Mouse (Mus musculus): ENCODE results near the gene Arhgap25. TPM values are rescaled to one million over a fixed set of nuclear protein-coding genes. Genes with fewer than 3 reads are reported as not detected.

Gene Arhgap25
- polyA plus RNA-seq, 1 experiment from 2014 or later, result 6.4 TPM

DNA sequence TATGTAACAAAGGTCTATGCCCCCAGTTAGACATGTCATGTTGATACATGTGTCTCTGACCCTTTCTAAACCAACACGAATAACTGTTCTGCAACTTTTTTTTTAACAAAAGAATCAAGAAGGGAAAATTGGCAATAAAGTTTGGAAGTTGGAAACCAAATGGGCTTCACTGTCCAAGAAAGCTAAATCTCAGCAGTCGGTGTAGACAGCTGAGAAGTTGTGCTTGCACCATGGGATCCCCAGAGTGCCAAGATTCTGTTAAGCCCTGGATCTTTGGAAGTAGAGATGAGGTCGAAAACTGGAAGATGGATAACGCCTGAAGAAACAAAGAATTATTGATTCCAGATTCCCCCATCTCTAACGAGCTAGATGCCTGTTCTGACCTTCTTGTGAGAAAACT is 32.1 kb upstream of the Arhgap25 start:
- H3K4me2 ChIP-seq (ENCODE audit: low read depth, low read length), result no peak overlapping the region
- no peaks in the 10 kb centered on the region for H3K9me3 ChIP-seq (replicated peaks; ENCODE audit: control insufficient read depth, low read length)
- no peak overlapping the region for H3K9ac ChIP-seq (ENCODE audit: low read length)
- no peak overlapping the region for H3K4me3 ChIP-seq (replicated peaks; ENCODE audit: low read length)
- 53% methylated on average over 5 of the region's 5 CpGs for WGBS
- H3K4me1 ChIP-seq (ENCODE audit: control insufficient read depth, insufficient read depth, low read length), result peaks cover 7% of the 10 kb centered on the region; the same call in 1 of the 2 replicates
- H3K36me3 ChIP-seq (ENCODE audit: control insufficient read depth, insufficient read depth, low read length), result no peaks in the 10 kb centered on the region
- no peaks in the 10 kb centered on the region for H3K27me3 ChIP-seq (ENCODE audit: control insufficient read depth, insufficient read depth, low read length)
- ATAC-seq (ENCODE audit: insufficient read depth, low FRiP score), result no peak
- no peak overlapping the region; the same call in 1 of the 2 replicates for H3K27ac ChIP-seq (ENCODE audit: low read length)

DNA sequence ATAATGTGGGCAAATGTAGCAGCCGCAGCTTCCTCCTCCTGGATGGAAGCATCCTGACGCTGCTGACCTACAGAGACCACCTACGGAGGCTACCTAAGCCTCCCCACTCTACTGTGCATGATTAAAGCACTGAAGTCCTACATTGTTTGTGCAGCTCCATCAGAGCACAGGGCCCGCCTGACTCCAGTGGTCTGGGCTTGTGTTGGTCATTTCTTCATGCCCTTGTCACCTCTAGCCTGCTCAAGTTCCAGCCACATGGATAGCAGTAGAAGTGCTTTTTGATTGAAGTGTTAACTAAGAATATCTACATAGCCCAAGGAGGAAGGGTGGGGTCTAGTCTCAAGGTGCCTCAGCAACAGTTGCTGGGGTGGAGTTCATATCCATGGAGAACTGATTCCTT is 31.3 kb upstream of the Arhgap25 start:
- no peak overlapping the region for H3K4me2 ChIP-seq (ENCODE audit: low read depth, low read length)
- H3K36me3 ChIP-seq (ENCODE audit: control insufficient read depth, insufficient read depth, low read length), result no peaks in the 10 kb centered on the region
- WGBS, result 80% methylated on average over 4 of the region's 4 CpGs
- H3K4me3 ChIP-seq (replicated peaks; ENCODE audit: low read length), result no peak overlapping the region
- ATAC-seq (ENCODE audit: insufficient read depth, low FRiP score), result no peak
- H3K9me3 ChIP-seq (replicated peaks; ENCODE audit: control insufficient read depth, low read length), result no peaks in the 10 kb centered on the region
- H3K27ac ChIP-seq (ENCODE audit: low read length), result no peak overlapping the region
- H3K9ac ChIP-seq (ENCODE audit: low read length), result no peak overlapping the region
- peaks cover 7% of the 10 kb centered on the region; the same call in 1 of the 2 replicates for H3K4me1 ChIP-seq (ENCODE audit: control insufficient read depth, insufficient read depth, low read length)
- no peaks in the 10 kb centered on the region for H3K27me3 ChIP-seq (ENCODE audit: control insufficient read depth, insufficient read depth, low read length)

GRCm38 (mm10) chr6:87553724-87554123 is 20.7 kb upstream of the Arhgap25 start:
- H3K4me3 ChIP-seq (replicated peaks; ENCODE audit: low read length), result no peak overlapping the region
- H3K9ac ChIP-seq (ENCODE audit: low read length), result no peak overlapping the region
- no peaks in the 10 kb centered on the region for H3K9me3 ChIP-seq (replicated peaks; ENCODE audit: control insufficient read depth, low read length)
- ATAC-seq (ENCODE audit: insufficient read depth, low FRiP score), result no peak
- H3K27ac ChIP-seq (ENCODE audit: low read length), result no peak overlapping the region
- no peaks in the 10 kb centered on the region for H3K36me3 ChIP-seq (ENCODE audit: control insufficient read depth, insufficient read depth, low read length)
- no peaks in the 10 kb centered on the region for H3K4me1 ChIP-seq (ENCODE audit: control insufficient read depth, insufficient read depth, low read length)
- no peak overlapping the region for H3K4me2 ChIP-seq (ENCODE audit: low read depth, low read length)
- H3K27me3 ChIP-seq (ENCODE audit: control insufficient read depth, insufficient read depth, low read length), result no peaks in the 10 kb centered on the region
- 75% methylated on average over 3 of the region's 3 CpGs for WGBS

DNA sequence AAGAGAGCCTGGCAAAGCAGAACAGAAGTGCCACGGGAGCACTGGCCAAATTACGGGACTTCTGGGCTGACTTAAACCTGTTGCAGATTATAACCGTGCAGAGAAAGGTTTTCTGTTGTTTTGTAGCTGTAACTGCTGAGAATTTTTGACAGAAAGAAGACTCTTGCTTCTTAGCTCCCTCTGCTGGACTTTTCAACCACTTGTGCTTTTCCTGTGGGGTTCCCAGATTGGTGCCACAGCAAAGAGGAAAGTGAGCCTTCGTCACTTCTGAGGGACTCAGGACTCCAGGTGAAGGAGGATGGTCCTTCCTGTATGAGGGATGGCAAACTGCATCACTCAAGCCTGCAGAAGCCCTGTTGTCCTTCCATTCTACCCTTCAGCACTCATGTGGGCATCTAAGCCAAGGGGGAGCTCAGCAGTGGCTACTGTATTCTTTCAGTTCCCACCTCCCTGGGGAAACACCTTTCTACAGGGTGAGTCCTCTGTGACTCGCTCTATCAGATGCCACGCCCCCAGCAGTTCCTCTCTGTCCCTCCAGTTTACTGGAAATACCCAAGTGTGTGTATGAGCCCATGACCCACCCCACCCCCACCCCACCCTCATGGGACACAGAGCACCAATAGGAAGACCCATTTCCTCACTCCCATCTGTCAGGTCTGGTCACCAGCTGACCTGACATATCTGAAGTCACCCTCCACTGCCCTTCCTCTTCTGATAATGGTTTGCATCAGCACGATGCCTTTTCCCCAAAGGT is 19.2 kb upstream of the Arhgap25 start:
- no peaks in the 10 kb centered on the region for H3K9me3 ChIP-seq (replicated peaks; ENCODE audit: control insufficient read depth, low read length)
- no peaks in the 10 kb centered on the region for H3K36me3 ChIP-seq (ENCODE audit: control insufficient read depth, insufficient read depth, low read length)
- ATAC-seq (ENCODE audit: insufficient read depth, low FRiP score), result no peak
- H3K27me3 ChIP-seq (ENCODE audit: control insufficient read depth, insufficient read depth, low read length), result no peaks in the 10 kb centered on the region
- no peak overlapping the region for H3K27ac ChIP-seq (ENCODE audit: low read length)
- H3K4me1 ChIP-seq (ENCODE audit: control insufficient read depth, insufficient read depth, low read length), result no peaks in the 10 kb centered on the region
- H3K4me3 ChIP-seq (replicated peaks; ENCODE audit: low read length), result no peak overlapping the region
- H3K4me2 ChIP-seq (ENCODE audit: low read depth, low read length), result no peak overlapping the region
- 51% methylated on average over 7 of the region's 7 CpGs for WGBS
- no peak overlapping the region for H3K9ac ChIP-seq (ENCODE audit: low read length)

DNA sequence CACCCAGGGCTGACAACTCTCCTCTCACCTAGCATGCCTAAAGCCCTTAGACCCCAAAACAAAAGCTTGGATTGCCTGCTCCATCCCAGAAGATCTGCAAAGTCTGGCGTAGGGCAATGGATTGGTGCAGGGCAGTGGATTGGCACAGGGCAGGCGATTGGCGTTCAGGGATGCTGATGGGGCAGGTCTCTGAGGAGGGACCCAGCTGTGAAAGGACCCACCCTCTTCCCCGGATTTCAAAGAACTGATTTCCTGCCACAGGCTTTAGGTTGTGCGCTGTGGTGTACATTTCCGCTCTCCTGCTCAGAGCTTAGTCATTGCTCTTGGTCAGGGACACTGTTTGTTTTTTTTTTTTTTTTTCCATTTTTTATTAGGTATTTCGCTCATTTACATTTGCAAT is 14.8 kb upstream of the Arhgap25 start:
- Histone ChIP-seq H3K9ac (ENCODE audit: low read length) (no peak overlapping the region), H3K27me3 (ENCODE audit: control insufficient read depth, insufficient read depth, low read length) (no peaks in the 10 kb centered on the region), H3K36me3 (ENCODE audit: control insufficient read depth, insufficient read depth, low read length) (no peaks in the 10 kb centered on the region), H3K9me3 (replicated peaks; ENCODE audit: control insufficient read depth, low read length) (peaks cover 4% of the 10 kb centered on the region; the same call in 1 of the 2 replicates), H3K27ac (ENCODE audit: low read length) (no peak overlapping the region), H3K4me2 (ENCODE audit: low read depth, low read length) (no peak overlapping the region), H3K4me1 (ENCODE audit: control insufficient read depth, insufficient read depth, low read length) (no peaks in the 10 kb centered on the region), H3K4me3 (replicated peaks; ENCODE audit: low read length) (no peak overlapping the region)
- no peak for ATAC-seq (ENCODE audit: insufficient read depth, low FRiP score)
- WGBS, result 86% methylated on average over 7 of the region's 7 CpGs

GRCm38 (mm10) chr6:87547431-87547830 is 14.4 kb upstream of the Arhgap25 start:
- Histone ChIP-seq H3K36me3 (ENCODE audit: control insufficient read depth, insufficient read depth, low read length) (no peaks in the 10 kb centered on the region), H3K9me3 (replicated peaks; ENCODE audit: control insufficient read depth, low read length) (peaks cover 4% of the 10 kb centered on the region; the same call in 1 of the 2 replicates), H3K27me3 (ENCODE audit: control insufficient read depth, insufficient read depth, low read length) (no peaks in the 10 kb centered on the region), H3K4me2 (ENCODE audit: low read depth, low read length) (no peak overlapping the region), H3K27ac (ENCODE audit: low read length) (no peak overlapping the region), H3K9ac (ENCODE audit: low read length) (no peak overlapping the region), H3K4me3 (replicated peaks; ENCODE audit: low read length) (no peak overlapping the region), H3K4me1 (ENCODE audit: control insufficient read depth, insufficient read depth, low read length) (no peaks in the 10 kb centered on the region)
- no peak for ATAC-seq (ENCODE audit: insufficient read depth, low FRiP score)
- 71% methylated on average over 4 of the region's 4 CpGs for WGBS

DNA sequence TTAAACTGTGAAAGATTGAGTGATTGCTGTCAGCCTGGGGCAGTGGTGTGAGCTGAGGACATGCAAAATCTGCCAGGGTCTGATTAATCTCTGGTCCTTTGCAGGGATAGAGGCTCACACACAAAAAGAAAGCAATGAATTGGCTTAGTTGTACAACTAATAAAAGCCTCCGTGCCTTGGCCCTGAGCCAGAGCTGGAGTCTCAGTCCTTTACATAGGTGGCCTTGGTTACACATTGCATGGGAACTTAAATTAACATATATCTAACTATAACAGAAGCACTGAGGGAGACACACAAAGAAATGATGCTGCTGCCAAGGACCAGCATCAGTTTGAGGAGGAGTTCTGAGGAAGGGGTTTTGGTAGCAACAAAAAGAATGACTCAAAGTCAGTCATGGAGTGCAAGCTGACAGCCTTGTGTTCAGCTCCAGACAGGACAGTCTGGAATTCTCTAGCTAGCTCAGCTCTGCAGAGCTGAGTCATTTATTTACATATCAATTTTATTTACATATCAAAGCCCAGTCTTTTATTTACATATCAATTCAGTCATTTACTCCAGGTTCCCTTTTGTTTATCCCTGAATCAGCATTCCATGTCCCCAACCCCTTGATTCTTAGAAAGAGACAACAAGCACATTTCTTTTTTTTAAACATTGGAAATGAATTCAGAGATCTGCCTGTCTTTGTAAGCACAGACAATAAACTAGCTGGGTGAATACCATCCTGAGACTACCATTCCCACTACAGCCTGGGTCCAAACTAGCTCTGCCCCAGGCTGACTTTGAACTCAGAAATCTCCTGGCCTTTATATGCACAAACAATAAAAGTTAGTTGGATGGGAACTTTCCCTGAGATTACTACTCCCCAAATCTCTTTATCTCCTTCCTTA is 12.5 kb upstream of the Arhgap25 start:
- peaks cover 4% of the 10 kb centered on the region; the same call in 1 of the 2 replicates for H3K9me3 ChIP-seq (replicated peaks; ENCODE audit: control insufficient read depth, low read length)
- H3K27ac ChIP-seq (ENCODE audit: low read length), result no peak overlapping the region
- 49% methylated on average over 1 of the region's 1 CpGs for WGBS
- no peak overlapping the region for H3K9ac ChIP-seq (ENCODE audit: low read length)
- no peak overlapping the region for H3K4me3 ChIP-seq (replicated peaks; ENCODE audit: low read length)
- no peak overlapping the region for H3K4me2 ChIP-seq (ENCODE audit: low read depth, low read length)
- ATAC-seq (ENCODE audit: insufficient read depth, low FRiP score), result no peak
- H3K4me1 ChIP-seq (ENCODE audit: control insufficient read depth, insufficient read depth, low read length), result no peaks in the 10 kb centered on the region
- no peaks in the 10 kb centered on the region for H3K27me3 ChIP-seq (ENCODE audit: control insufficient read depth, insufficient read depth, low read length)
- no peaks in the 10 kb centered on the region for H3K36me3 ChIP-seq (ENCODE audit: control insufficient read depth, insufficient read depth, low read length)

- Histone ChIP-seq H3K9me3 (replicated peaks; ENCODE audit: control insufficient read depth, low read length) (peaks cover 4% of the 10 kb centered on the region; the same call in 1 of the 2 replicates), H3K9ac (ENCODE audit: low read length) (no peak overlapping the region), H3K4me3 (replicated peaks; ENCODE audit: low read length) (no peak overlapping the region), H3K27ac (ENCODE audit: low read length) (no peak overlapping the region), H3K36me3 (ENCODE audit: control insufficient read depth, insufficient read depth, low read length) (no peaks in the 10 kb centered on the region), H3K4me1 (ENCODE audit: control insufficient read depth, insufficient read depth, low read length) (no peaks in the 10 kb centered on the region), H3K27me3 (ENCODE audit: control insufficient read depth, insufficient read depth, low read length) (no peaks in the 10 kb centered on the region), H3K4me2 (ENCODE audit: low read depth, low read length) (no peak overlapping the region)
- ATAC-seq (ENCODE audit: insufficient read depth, low FRiP score), result peak; percentile 53; the same call in 1 of the 2 replicates
- 52% methylated on average over 9 of the region's 9 CpGs for WGBS
These were observed 9.0 kb upstream of the Arhgap25 start for GRCm38 (mm10) chr6:87542027-87542426.

DNA sequence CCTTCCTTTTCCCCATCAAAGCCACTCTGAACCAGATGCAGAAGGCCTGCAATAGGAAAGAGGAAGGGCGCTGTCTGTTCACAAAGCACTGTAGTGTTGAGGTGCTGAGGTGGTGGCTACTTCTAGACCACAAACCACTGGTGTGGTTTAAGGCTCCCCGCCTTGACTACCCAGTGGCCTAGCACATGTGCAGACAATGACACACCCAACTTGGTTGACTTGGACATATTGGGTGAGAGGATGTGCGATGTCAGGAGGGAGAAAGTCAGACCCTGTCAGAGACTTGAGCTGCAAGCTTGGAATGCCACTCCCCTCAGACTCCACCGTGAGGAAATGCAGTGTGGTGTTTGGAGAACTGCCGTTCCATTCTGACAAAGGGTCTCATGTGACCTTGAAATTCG is 8.1 kb upstream of the Arhgap25 start:
- Histone ChIP-seq H3K9me3 (replicated peaks; ENCODE audit: control insufficient read depth, low read length) (peaks cover under 1% of the 10 kb centered on the region; the same call in 1 of the 2 replicates), H3K36me3 (ENCODE audit: control insufficient read depth, insufficient read depth, low read length) (no peaks in the 10 kb centered on the region), H3K4me3 (replicated peaks; ENCODE audit: low read length) (no peak overlapping the region), H3K9ac (ENCODE audit: low read length) (no peak overlapping the region), H3K4me2 (ENCODE audit: low read depth, low read length) (no peak overlapping the region), H3K27ac (ENCODE audit: low read length) (no peak overlapping the region), H3K27me3 (ENCODE audit: control insufficient read depth, insufficient read depth, low read length) (no peaks in the 10 kb centered on the region), H3K4me1 (ENCODE audit: control insufficient read depth, insufficient read depth, low read length) (no peaks in the 10 kb centered on the region)
- ATAC-seq (ENCODE audit: insufficient read depth, low FRiP score), result no peak
- WGBS, result 69% methylated on average over 6 of the region's 6 CpGs

All from stomach, embryonic 16.5 days (tissue).